In the genomic region with DNA sequence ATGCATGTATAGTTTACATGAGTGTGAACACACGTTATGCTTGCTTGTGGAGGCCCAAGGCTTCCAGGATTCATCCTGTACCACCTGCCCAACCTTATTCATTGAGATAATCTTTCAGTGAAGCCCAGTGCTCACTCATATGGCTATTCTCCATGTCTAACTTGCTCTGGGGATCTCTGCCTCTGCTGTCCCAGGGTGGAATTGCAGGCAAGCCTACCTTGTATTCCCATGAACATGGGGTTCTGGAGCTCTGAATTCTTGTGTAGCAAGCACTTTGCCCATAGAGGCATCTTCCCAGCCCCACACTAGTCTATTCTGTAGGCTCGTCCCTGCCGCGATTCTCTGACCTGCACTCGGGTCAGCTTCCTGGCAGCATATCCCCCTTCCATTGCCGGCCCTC, we compare ENCODE assay signal across 10 mouse cellular contexts. TPM values are rescaled to one million over a fixed set of nuclear protein-coding genes. Genes with fewer than 3 reads are reported as not detected.
A peak's percentile ranks its signal among the peaks of the same experiment; 100 is the strongest.
DNase-seq lines count a peak whose midpoint lies in the region; ATAC-seq and TF ChIP-seq lines count a peak whose summit lies in the region.
"Had no signal": no experiment of that assay in that cellular context is flagged by ENCODE, and none has a peak within 500 bp of the region (broad histone marks: within the 10 kb centered on the region; RNA-seq: fewer than 3 reads in every experiment).

No protein-coding gene starts in this region.

- no peak overlapping the region for H3K9ac ChIP-seq in heart, adult 2 months (ENCODE audit: low read depth, low read length)
- no peak overlapping the region for H3K9ac ChIP-seq in heart, embryonic 11.5 days (ENCODE audit: low read depth, low read length)
- H3K9ac ChIP-seq: heart, embryonic 15.5 days had no signal

- no peak overlapping the region for H3K4me3 ChIP-seq in heart, adult 2 months
- H3K4me3 ChIP-seq in heart, embryonic 11.5 days (ENCODE audit: low read depth, low read length), result no peak overlapping the region
- H3K4me3 ChIP-seq: heart, embryonic 15.5 days; midbrain, embryonic 10.5 days had no signal

- no peak for DNase-seq in heart, adult 2 months
- DNase-seq in layer of hippocampus, adult 9-11 months, result peak; percentile 21
- no peak for DNase-seq in layer of hippocampus, postnatal 14 days (ENCODE audit: low spot score in 2 of 2)
- peak; percentile 26 for DNase-seq in right cerebral cortex, postnatal 25 days
- no peak for DNase-seq in right cerebral cortex, postnatal 4 days
- no peak for DNase-seq in B cell, adult 2 months

- no peaks in the 10 kb centered on the region for H3K9me3 ChIP-seq in heart, embryonic 11.5 days (replicated peaks; ENCODE audit: control insufficient read depth, low read length)
- H3K9me3 ChIP-seq: heart, embryonic 15.5 days; midbrain, embryonic 10.5 days had no signal

- H3K27me3 ChIP-seq in heart, adult 2 months (ENCODE audit: control insufficient read depth, insufficient read depth, low read length), result no peaks in the 10 kb centered on the region
- peaks cover 15% of the 10 kb centered on the region for H3K27me3 ChIP-seq in heart, embryonic 11.5 days (ENCODE audit: control insufficient read depth, insufficient read depth, low read length)

- no peaks in the 10 kb centered on the region for H3K79me2 ChIP-seq in heart, adult 2 months (replicated peaks; ENCODE audit: control insufficient read depth, insufficient read depth, low read length)

- no peak for ATAC-seq in heart, embryonic 11.5 days (replicated peaks; ENCODE audit: insufficient number of reproducible peaks, low FRiP score, low TSS enrichment)

- TF ChIP-seq POLR2A in heart, adult 2 months (IDR thresholded peaks at IDR 0.05; ENCODE audit: insufficient read depth, low read depth, low read length), result no peak

- H3K36me3 ChIP-seq in heart, adult 2 months (ENCODE audit: control insufficient read depth, insufficient read depth, low read length), result no peaks in the 10 kb centered on the region
- H3K36me3 ChIP-seq in heart, embryonic 11.5 days (ENCODE audit: control insufficient read depth, insufficient read depth, low read length), result no peaks in the 10 kb centered on the region
- H3K36me3 ChIP-seq: heart, embryonic 15.5 days; midbrain, embryonic 10.5 days had no signal

- 35% methylated on average over 6 of the region's 6 CpGs for WGBS in heart, adult 2 months
- WGBS in heart, embryonic 11.5 days (ENCODE audit: insufficient replicate concordance), result 42% methylated on average over 6 of the region's 6 CpGs

- intact Hi-C loops in heart, adult 2 months (cut with DNase I), result no loop called here

- TF ChIP-seq EP300 in heart, adult 2 months (IDR thresholded peaks at IDR 0.05; ENCODE audit: insufficient read depth, low read depth, low read length), result no peak

- peak; percentile 46 for TF ChIP-seq CTCF in heart, adult 2 months (IDR thresholded peaks at IDR 0.05)

- H3K4me2 ChIP-seq in heart, embryonic 11.5 days, result no peak overlapping the region
- H3K4me2 ChIP-seq: heart, embryonic 15.5 days had no signal

- H3K4me1 ChIP-seq in heart, adult 2 months (ENCODE audit: control insufficient read depth, insufficient read depth, low read length), result no peaks in the 10 kb centered on the region
- H3K4me1 ChIP-seq in heart, embryonic 11.5 days (ENCODE audit: control insufficient read depth, insufficient read depth, low read length), result no peaks in the 10 kb centered on the region
- H3K4me1 ChIP-seq: heart, embryonic 15.5 days had no signal

- no peak overlapping the region for H3K27ac ChIP-seq in heart, adult 2 months
- no peak overlapping the region for H3K27ac ChIP-seq in heart, embryonic 11.5 days (ENCODE audit: low read depth, low read length)
- H3K27ac ChIP-seq: heart, embryonic 15.5 days; midbrain, embryonic 10.5 days had no signal

RNA-seq across cellular contexts. Expression of gene Otof, which starts 5.7 kb away (rescaled TPM):
- not detected for total RNA-seq in heart, adult 2 months (2021)
- polyA plus RNA-seq in heart, adult 2 months (2012; rRNA removed), result 0.06 TPM in 2 replicates
- 0.03 and 0.13 TPM in 2 replicates for polyA plus RNA-seq in heart, embryonic 11.5 days (2014; fragmentation: Nextera tagmentation; extraction: Ambion mirVana)
- 1 to 10 TPM; 3.5 to 5.5 TPM for total RNA-seq in layer of hippocampus, postnatal 14 days (2021)
- total RNA-seq: liver, adult 2 months had no signal

RNA-seq across cellular contexts. Expression of gene 1700001C02Rik, which starts 9.8 kb away (rescaled TPM):
- not detected for total RNA-seq in heart, adult 2 months (2021)
- polyA plus RNA-seq in heart, adult 2 months (2012; rRNA removed), result 0.97 and 2.6 TPM in 2 replicates
- polyA plus RNA-seq in heart, embryonic 11.5 days (2014; fragmentation: Nextera tagmentation; extraction: Ambion mirVana), result not detected in 2 replicates
- total RNA-seq in layer of hippocampus, postnatal 14 days (2021), result under 1 TPM in 1 of 2 experiments, not detected in 1; 0.65 TPM
- total RNA-seq: liver, adult 2 months had no signal
- polyA plus RNA-seq: heart, embryonic 15.5 days; liver, adult 2 months; midbrain, embryonic 10.5 days had no signal

Comparison
In these comparisons a context has a peak if more than half of its experiments do, and no peak if none do; other contexts are left out.
1. DNase-seq: peak in layer of hippocampus, adult 9-11 months (single experiment) and right cerebral cortex, postnatal 25 days (single experiment); none in heart, adult 2 months (0 of 2), layer of hippocampus, postnatal 14 days (0 of 2), right cerebral cortex, postnatal 4 days (single experiment) and B cell, adult 2 months (0 of 2).
2. RNA of gene Otof, which starts 5.7 kb away (total RNA-seq): 3.5 to 5.5 TPM in layer of hippocampus, postnatal 14 days; not detected in heart, adult 2 months; every median in the first group is over 4 times any median in the second.